Mouse (Mus musculus): ENCODE data around the gene Tmco1. TPM values are rescaled to one million over a fixed set of nuclear protein-coding genes. Genes with fewer than 3 reads are reported as not detected.
A peak's percentile ranks its signal among the peaks of the same experiment; 100 is the strongest.

Gene Tmco1
- polyA plus RNA-seq, 1 experiment from 2014 or later, result 69.9 TPM

DNA sequence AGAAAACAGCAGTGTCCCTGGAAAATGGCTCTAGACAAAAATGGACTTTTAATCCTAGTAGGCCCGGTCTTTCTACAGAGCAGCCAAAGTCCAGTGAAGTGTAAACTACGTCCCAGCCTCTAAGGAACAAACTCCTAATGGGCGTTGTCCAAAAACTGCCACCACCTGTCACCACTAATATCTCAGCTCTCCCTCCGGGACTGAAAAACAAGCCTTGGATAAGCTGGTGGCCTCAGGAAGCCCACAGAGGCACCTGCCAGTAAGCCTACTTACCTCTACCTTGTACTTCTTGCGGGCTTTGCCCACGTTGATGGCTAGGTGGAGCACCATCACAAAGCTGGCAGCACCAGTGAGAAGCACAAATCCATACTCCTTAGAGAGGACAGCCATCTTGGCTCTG lies 69.8 kb downstream of the Tmco1 start:
- peak overlapping the region; percentile 40 for H3K27ac ChIP-seq
- H3K9me3 ChIP-seq (replicated peaks), result no peaks in the 10 kb centered on the region
- H3K9ac ChIP-seq, result peak overlapping the region; percentile 12; the same call in 1 of the 2 replicates
- H3K27me3 ChIP-seq, result no peaks in the 10 kb centered on the region
- peaks cover 95% of the 10 kb centered on the region for H3K36me3 ChIP-seq
- no peak overlapping the region for H3K4me3 ChIP-seq (replicated peaks)
- ATAC-seq (ENCODE audit: low read depth) (no peak), DNase-seq (no peak)
- H3K4me2 ChIP-seq, result no peak overlapping the region
- WGBS (ENCODE audit: insufficient replicate concordance), result 75% methylated on average over 6 of the region's 6 CpGs
- H3K4me1 ChIP-seq (replicated peaks), result peaks cover 95% of the 10 kb centered on the region

DNA sequence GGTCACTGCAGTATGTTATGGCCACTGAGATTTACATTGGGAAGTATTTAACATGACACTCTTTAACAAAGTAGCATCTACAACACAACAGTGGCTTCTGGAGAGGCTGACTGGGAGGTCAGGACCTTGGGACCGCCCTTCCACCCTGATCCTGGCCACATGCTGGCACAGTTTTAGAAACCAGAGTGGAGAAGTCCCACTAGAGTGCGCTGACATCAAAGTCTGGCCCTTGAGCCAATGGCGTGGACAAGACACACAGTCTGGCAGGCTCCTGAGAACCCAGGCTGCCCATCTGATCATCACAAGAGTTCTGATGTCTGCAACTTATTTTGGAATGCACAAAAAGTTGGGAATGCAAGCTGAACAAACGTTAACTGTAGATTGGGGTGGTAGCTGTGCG lies 71.6 kb downstream of the Tmco1 start:
- DNase-seq (no peak), ATAC-seq (ENCODE audit: low read depth) (no peak)
- Histone ChIP-seq H3K27me3 (no peaks in the 10 kb centered on the region), H3K36me3 (peaks cover 83% of the 10 kb centered on the region), H3K4me3 (replicated peaks) (no peak overlapping the region), H3K27ac (peak overlapping the region; percentile 100; the same call in 1 of the 2 replicates), H3K9ac (peak overlapping the region; percentile 24; the same call in 1 of the 2 replicates), H3K4me1 (replicated peaks) (peaks cover 97% of the 10 kb centered on the region), H3K9me3 (replicated peaks) (no peaks in the 10 kb centered on the region), H3K4me2 (no peak overlapping the region)
- 86% methylated on average over 5 of the region's 5 CpGs for WGBS (ENCODE audit: insufficient replicate concordance)

DNA sequence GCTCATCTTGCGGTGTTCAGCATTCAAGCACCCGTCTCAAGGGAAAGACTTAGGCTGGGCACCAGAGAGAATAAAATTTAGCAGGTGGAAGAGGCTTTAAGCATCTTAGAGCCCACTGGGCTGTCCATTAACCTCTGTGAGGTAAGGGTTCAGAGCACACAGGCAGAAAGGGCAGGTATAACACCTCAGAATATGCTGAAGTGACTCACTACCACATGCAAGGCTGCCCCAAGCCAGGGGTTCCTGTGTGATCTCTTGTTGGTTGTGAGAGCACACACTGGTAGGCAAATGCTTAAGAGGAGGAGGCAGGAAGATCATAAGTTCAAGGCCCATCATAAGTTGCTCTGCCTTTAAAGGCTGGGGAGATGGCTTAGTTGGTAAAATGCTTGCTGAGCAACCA lies 72.0 kb downstream of the Tmco1 start:
- no peaks in the 10 kb centered on the region for H3K27me3 ChIP-seq
- H3K9me3 ChIP-seq (replicated peaks), result no peaks in the 10 kb centered on the region
- peaks cover 97% of the 10 kb centered on the region for H3K4me1 ChIP-seq (replicated peaks)
- no peak for ATAC-seq (ENCODE audit: low read depth)
- no peak for DNase-seq
- 95% methylated on average over 2 of the region's 2 CpGs for WGBS (ENCODE audit: insufficient replicate concordance)
- H3K36me3 ChIP-seq, result peaks cover 78% of the 10 kb centered on the region
- H3K4me3 ChIP-seq (replicated peaks), result no peak overlapping the region
- peak overlapping the region; percentile 100 for H3K27ac ChIP-seq
- H3K4me2 ChIP-seq, result no peak overlapping the region
- peak overlapping the region; percentile 24; the same call in 1 of the 2 replicates for H3K9ac ChIP-seq

DNA sequence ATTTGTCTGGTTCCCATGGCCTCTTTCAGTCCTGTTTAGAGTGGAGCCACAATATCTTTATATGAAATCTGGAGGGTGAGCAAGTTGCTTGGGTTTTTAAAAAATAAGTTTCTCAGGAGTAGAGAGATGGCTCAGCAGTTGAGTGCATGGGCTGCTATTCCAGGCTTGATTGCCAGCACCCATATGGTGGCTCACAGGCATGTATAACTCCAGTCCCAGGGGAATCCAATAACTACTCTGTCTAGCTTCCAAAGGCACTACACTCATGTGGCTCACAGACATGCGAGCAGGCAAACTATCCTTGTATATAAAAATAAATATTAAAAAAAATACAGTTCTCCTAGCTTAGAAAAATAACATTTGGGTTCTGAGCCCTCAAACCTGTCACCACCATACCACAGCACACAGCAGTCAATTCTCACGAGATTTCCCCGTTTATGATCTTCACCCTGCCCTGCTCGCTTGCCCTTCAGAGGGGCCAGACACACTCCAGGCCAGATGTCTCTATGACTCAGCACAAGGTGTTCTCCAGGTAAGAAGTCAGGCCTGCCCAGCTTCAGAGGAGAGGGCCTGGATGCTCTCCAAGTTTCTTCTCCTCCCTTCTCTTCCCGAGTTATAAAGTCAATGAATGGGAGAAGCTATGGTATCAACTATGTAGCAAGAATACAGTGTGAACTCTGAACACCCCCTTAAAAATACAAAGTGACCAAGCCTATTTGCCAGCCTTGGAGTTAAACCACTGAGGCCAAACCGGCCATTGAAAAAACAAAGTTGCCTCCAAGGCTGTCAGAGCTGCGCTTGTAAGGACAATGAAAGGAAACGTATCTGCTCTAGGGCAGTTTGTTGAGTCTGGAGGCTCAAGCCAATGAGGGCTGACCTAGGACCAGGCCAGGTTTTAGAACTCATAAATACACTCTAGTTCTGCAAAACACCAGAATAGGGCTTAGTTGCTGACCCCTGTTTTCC lies 73.2 kb downstream of the Tmco1 start:
- Histone ChIP-seq H3K27ac (peak overlapping the region; percentile 100), H3K9me3 (replicated peaks) (no peaks in the 10 kb centered on the region), H3K4me2 (peak overlapping the region; percentile 70), H3K9ac (peak overlapping the region; percentile 71), H3K4me3 (replicated peaks) (no peak overlapping the region), H3K36me3 (peaks cover 67% of the 10 kb centered on the region), H3K4me1 (replicated peaks) (peaks cover 97% of the 10 kb centered on the region), H3K27me3 (no peaks in the 10 kb centered on the region)
- 79% methylated on average over 8 of the region's 8 CpGs for WGBS (ENCODE audit: insufficient replicate concordance)
- DNase-seq (no peak), ATAC-seq (ENCODE audit: low read depth) (no peak)

DNA sequence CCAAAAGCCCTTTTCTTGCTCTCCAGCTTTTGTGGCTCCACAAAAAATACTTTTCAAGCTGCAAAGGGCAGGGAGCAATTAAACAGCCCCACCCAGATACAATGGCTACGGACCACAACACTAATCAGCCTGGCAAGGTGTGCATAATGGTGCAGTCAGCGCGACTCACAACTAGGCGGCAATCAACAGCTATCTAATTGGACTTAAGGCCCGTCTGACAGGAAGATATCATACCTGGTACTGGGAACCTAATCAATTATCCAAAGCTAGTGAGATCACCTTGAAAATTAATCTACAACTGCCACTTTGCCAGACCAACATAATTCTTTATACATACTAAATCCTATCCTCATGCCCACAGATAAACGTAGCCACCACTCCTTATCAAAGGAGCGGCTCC lies 74.1 kb downstream of the Tmco1 start:
- peak overlapping the region; percentile 100 for H3K27ac ChIP-seq
- H3K9me3 ChIP-seq (replicated peaks), result no peaks in the 10 kb centered on the region
- peak overlapping the region; percentile 40; the same call in 1 of the 2 replicates for H3K4me3 ChIP-seq (replicated peaks)
- no peak for ATAC-seq (ENCODE audit: low read depth)
- peak overlapping the region; percentile 70 for H3K4me2 ChIP-seq
- DNase-seq, result no peak
- peak overlapping the region; percentile 71 for H3K9ac ChIP-seq
- peaks cover 61% of the 10 kb centered on the region for H3K36me3 ChIP-seq
- WGBS (ENCODE audit: insufficient replicate concordance), result 36% methylated on average over 7 of the region's 7 CpGs
- no peaks in the 10 kb centered on the region for H3K27me3 ChIP-seq
- peaks cover 99% of the 10 kb centered on the region for H3K4me1 ChIP-seq (replicated peaks)

DNA sequence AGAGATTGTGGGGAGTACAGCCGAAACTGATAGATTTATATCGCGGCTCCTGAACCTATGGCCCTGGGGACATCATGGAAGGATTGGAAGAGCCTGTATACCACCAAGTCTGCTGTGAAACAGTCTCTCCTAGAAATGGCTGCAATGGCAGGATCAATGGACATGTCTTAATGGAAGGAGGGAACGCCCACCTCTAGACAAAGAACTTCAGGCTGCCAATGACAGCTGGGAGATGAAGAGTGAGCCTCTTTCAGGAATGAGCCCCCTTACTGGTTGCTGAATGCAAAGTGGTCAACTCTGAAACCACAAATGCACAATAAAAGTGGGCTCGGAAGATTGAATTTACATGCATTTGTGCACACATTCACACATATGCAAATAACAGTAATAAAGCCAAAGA lies 74.6 kb downstream of the Tmco1 start:
- no peak for DNase-seq
- Histone ChIP-seq H3K9ac (peak overlapping the region; percentile 71), H3K27ac (peak overlapping the region; percentile 100), H3K27me3 (no peaks in the 10 kb centered on the region), H3K36me3 (peaks cover 60% of the 10 kb centered on the region), H3K9me3 (replicated peaks) (no peaks in the 10 kb centered on the region), H3K4me2 (peak overlapping the region; percentile 70), H3K4me3 (replicated peaks) (peak overlapping the region; percentile 40), H3K4me1 (replicated peaks) (peaks cover 99% of the 10 kb centered on the region)
- no peak for ATAC-seq (ENCODE audit: low read depth)
- 60% methylated on average over 5 of the region's 5 CpGs for WGBS (ENCODE audit: insufficient replicate concordance)

DNA sequence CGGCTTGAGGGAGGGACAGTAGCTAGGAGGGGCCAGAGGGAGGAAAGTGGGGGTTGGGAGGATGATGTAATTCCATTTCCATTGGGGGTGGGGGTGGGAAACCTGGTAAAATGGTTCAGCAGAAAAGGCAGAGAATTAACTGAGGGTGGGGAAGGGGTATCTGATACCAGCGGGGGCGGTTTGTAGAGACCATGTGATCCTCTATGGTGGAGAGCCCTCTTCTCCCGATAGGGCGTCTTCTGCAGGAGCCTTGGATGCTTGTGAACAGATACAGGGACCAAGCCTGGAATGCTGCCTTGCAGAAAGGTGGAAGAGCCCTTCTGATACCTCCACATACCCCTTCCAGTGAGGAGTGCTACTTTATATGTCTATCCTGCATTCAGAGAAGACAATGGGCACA lies 75.0 kb downstream of the Tmco1 start:
- Histone ChIP-seq H3K4me2 (peak overlapping the region; percentile 70), H3K9ac (peak overlapping the region; percentile 71), H3K4me3 (replicated peaks) (peak overlapping the region; percentile 40)

More for the DNA sequence above, 75.0 kb downstream of the Tmco1 start:
- H3K27me3 ChIP-seq, result no peaks in the 10 kb centered on the region
- peaks cover 60% of the 10 kb centered on the region for H3K36me3 ChIP-seq
- no peak for DNase-seq
- no peak for ATAC-seq (ENCODE audit: low read depth)
- H3K27ac ChIP-seq, result peak overlapping the region; percentile 100
- H3K4me1 ChIP-seq (replicated peaks), result peaks cover 99% of the 10 kb centered on the region
- no peaks in the 10 kb centered on the region for H3K9me3 ChIP-seq (replicated peaks)
- WGBS (ENCODE audit: insufficient replicate concordance), result 63% methylated on average over 5 of the region's 5 CpGs

Small RNA genes lying within 50 kb of the gene (microRNA-seq; reads per million reads assigned to microRNA genes)
- gene Gm25911, result 5.3 reads per million, percentile 13 among the genes with 10 or more reads in this experiment
- gene Mir6347, result not detected

Other genes with a start within 250 kb of the Tmco1 start
- gene Uck2, start 23.1 kb upstream of the Tmco1 start, polyA plus RNA-seq (2015; fragmentation: Nextera tagmentation; extraction: Ambion mirVana), result 67.1 and 82.5 TPM in 2 replicates
- gene Aldh9a1, start 41.6 kb downstream of the Tmco1 start, polyA plus RNA-seq (2015; fragmentation: Nextera tagmentation; extraction: Ambion mirVana), result 85.4 and 92.0 TPM in 2 replicates
- gene Mgst3, start 85.5 kb downstream of the Tmco1 start, polyA plus RNA-seq (2015; fragmentation: Nextera tagmentation; extraction: Ambion mirVana), result 337 and 409 TPM in 2 replicates
- not detected in 2 replicates for gene Lrrc52, start 158.4 kb downstream of the Tmco1 start, polyA plus RNA-seq (2015; fragmentation: Nextera tagmentation; extraction: Ambion mirVana)